Mouse (Mus musculus) CH12.LX (cell line): ENCODE measurements at regions not wholly inside any gene's neighbourhood (a gene's known extent, or its start where the extent isn't known, plus 50 kb on each side); places are given as distances from the start of the nearest gene placed in this dataset.

ENCODE experiments used
- CTCF ChIP-seq, 2 experiments: IDR thresholded peaks in 1 of 2; conservative IDR thresholded peaks in 1 of 2; 2 replicates each; pipeline ENCODE4 v1.5.1; 2011 to 2012; ENCODE audit warnings: low read depth in 2 of 2, low read length in 2 of 2, improper control_type of control experiment in 1 of 2, inconsistent platforms in 1 of 2, mild to moderate bottlenecking in 1 of 2, moderate library complexity in 1 of 2
- MYC ChIP-seq: IDR thresholded peaks from 2 replicates; pipeline ENCODE4 v1.6.1; 2011; ENCODE audit warnings: low read depth, mild to moderate bottlenecking, improper control_type of control experiment, low read length
- NRF1 ChIP-seq: IDR thresholded peaks from 2 replicates; pipeline ENCODE4 v1.6.1; 2014; ENCODE audit warnings: low read depth, mild to moderate bottlenecking, inconsistent platforms, low read length, improper control_type of control experiment, moderate library complexity
- POLR2A ChIP-seq: IDR thresholded peaks from 2 replicates; pipeline ENCODE4 v1.6.1; 2011; ENCODE audit warnings: low read depth, mild to moderate bottlenecking, improper control_type of control experiment, low read length
- RAD21 ChIP-seq: IDR thresholded peaks from 2 replicates; pipeline ENCODE4 v1.6.1; 2011; ENCODE audit warnings: low read depth, mild to moderate bottlenecking, low read length, improper control_type of control experiment, moderate library complexity
- SMC3 ChIP-seq: IDR thresholded peaks from 2 replicates; pipeline ENCODE4 v1.6.1; 2011; ENCODE audit warnings: low read depth, low read length, improper control_type of control experiment
- TCF12 ChIP-seq: IDR thresholded peaks from 2 replicates; pipeline ENCODE4 v1.6.1; 2014; ENCODE audit warnings: low read depth, mild to moderate bottlenecking, inconsistent platforms, low read length, improper control_type of control experiment
- ZC3H11A ChIP-seq: IDR thresholded peaks from 2 replicates; pipeline ENCODE4 v1.6.1; 2012; ENCODE audit warnings: low read depth, mild to moderate bottlenecking, inconsistent platforms, low read length, improper control_type of control experiment
- ZNF384 ChIP-seq: IDR thresholded peaks from 2 replicates; pipeline ENCODE4 v1.6.1; 2012; ENCODE audit warnings: low read depth, low read length, improper control_type of control experiment, inconsistent platforms

DNA sequence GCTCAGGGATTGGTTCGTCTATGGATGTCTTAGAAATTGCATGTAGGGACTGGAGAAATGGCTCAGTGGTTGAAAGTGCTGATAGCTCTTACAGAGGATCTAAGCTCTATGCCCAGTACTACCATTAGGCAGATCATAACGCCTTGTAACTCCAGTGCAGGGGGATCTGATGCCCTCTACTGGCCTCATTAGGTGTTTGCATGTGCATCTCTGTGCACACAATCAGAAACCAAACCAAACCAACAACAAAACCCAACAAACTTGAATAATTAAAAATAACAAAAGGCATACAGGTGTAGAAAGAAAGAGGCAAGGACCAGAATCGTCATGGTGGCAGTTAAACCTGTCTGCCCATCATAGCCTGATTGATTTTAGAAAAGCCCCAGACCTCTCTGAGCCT lies 986.3 kb downstream of the Adgrl2 start:
- TF ChIP-seq ZNF384 (no peak), TCF12 (no peak), MYC (peak; percentile 47; the same call in 1 of the 2 replicates), POLR2A (no peak), NRF1 (no peak), ZC3H11A (0 out of 2 replicates have a peak, but pooled peaks have one; percentile 21), CTCF (conservative IDR thresholded peaks at IDR 0.05 in 1 of 2, IDR thresholded peaks at IDR 0.05 in 1 of 2; ENCODE audit: low read depth in 2 of 2, low read length in 2 of 2) (peak; percentile 80 to 94), SMC3 (peak; percentile 87), RAD21 (peak; percentile 87)
